Mouse (Mus musculus): ENCODE results near the gene Nlrp4b. TPM values are rescaled to one million over a fixed set of nuclear protein-coding genes. Genes with fewer than 3 reads are reported as not detected.
"Not testable (repeated sequence)": the region's sequence is repeated elsewhere in the genome, so short reads cannot be mapped to it uniquely, and the experiment has no call there.

Nlrp4b gene
- polyA plus RNA-seq (2011; ENCODE audit: insufficient read depth, insufficient read length, low read depth, missing spikeins) = not detected in 2 replicates

DNA sequence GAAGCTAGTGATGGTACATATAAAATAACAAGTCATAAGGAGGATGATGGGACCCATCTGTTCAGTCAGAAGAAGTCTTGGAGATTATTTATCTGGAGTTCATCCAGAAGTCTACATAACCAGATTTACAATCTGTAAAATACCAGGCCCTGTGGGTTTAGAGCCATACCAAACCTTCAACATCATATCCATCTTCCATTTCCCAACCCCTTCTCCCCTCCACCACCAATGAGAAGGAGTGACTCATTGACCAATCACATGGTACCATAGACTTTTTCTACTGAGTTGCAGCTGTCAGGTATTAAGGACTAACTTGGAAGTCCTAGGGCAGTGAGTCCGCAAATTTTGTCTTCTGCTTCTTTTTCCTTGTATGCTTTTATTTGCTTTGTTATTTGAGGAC, at the start of gene Nlrp4b:
Gene Nlrp4b, plus strand, starts transcription at position 301 of the 400 bp plus-strand sequence.
- Histone ChIP-seq H3K36me3 (ENCODE audit: control insufficient read depth, insufficient read depth, low read length, poor library complexity, severe bottlenecking) (no peaks in the 10 kb centered on the region), H3K4me3 (ENCODE audit: low read depth, low read length) (no peak within 1 kb of the TSS), H3K9ac (ENCODE audit: low read depth, poor library complexity, severe bottlenecking) (no peak within 1 kb of the TSS), H3K9me3 (replicated peaks; ENCODE audit: control insufficient read depth, insufficient read depth, low read length, poor library complexity, severe bottlenecking) (no peaks in the 10 kb centered on the region), H3K27ac (ENCODE audit: insufficient read depth, low read length) (no peak within 1 kb of the TSS), H3K27me3 (ENCODE audit: control insufficient read depth, insufficient read depth, low read length, poor library complexity, severe bottlenecking) (no peaks in the 10 kb centered on the region), H3K4me1 (ENCODE audit: control insufficient read depth, insufficient read depth, low read length) (no peaks in the 10 kb centered on the region)
- TF ChIP-seq CTCF (IDR thresholded peaks at IDR 0.05; ENCODE audit: low read depth, low read length) (no peak), EP300 (IDR thresholded peaks at IDR 0.05; ENCODE audit: insufficient read depth, low read depth, low read length) (no peak), POLR2A (IDR thresholded peaks at IDR 0.05; ENCODE audit: insufficient read depth, low read length) (no peak)

DNA sequence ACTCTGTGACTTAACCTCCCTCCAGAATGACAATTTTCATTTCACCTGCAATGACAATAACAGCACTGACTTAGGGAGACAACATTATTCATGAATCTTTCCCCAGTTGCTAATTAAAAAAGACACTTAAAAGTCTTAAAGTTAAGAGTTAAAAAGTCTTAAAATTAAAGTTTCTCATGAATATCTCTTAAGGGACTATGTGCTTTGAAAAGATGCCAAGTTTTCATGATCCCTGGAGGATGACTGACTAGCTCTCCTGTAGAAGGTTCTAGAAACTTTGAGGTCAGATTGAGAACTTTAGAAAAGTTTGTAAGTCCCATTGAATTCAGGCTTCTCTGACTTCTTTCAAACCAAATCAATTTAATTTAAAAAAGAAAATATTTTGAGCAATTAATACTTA, 66.7 kb downstream of the Nlrp4b start, which contains the start of gene Vmn1r71:
Gene Vmn1r71, minus strand, starts transcription at position 101 of the 400 bp plus-strand sequence.
- no peak within 1 kb of the TSS for H3K27ac ChIP-seq (ENCODE audit: insufficient read depth, low read length)
- H3K4me3 ChIP-seq (ENCODE audit: low read depth, low read length) = no peak within 1 kb of the TSS
- H3K27me3 ChIP-seq (ENCODE audit: control insufficient read depth, insufficient read depth, low read length, poor library complexity, severe bottlenecking) = no peaks in the 10 kb centered on the region
- H3K4me1 ChIP-seq (ENCODE audit: control insufficient read depth, insufficient read depth, low read length) = no peaks in the 10 kb centered on the region
- TF ChIP-seq POLR2A (IDR thresholded peaks at IDR 0.05; ENCODE audit: insufficient read depth, low read length) (no peak), EP300 (IDR thresholded peaks at IDR 0.05; ENCODE audit: insufficient read depth, low read depth, low read length) (no peak), CTCF (IDR thresholded peaks at IDR 0.05; ENCODE audit: low read depth, low read length) (no peak)
- H3K9me3 ChIP-seq (replicated peaks; ENCODE audit: control insufficient read depth, insufficient read depth, low read length, poor library complexity, severe bottlenecking) = 0 out of 2 replicates have a peak, but pooled peaks cover 6% of the 10 kb centered on the region
- H3K9ac ChIP-seq (ENCODE audit: low read depth, poor library complexity, severe bottlenecking) = no peak within 1 kb of the TSS
- no peaks in the 10 kb centered on the region for H3K36me3 ChIP-seq (ENCODE audit: control insufficient read depth, insufficient read depth, low read length, poor library complexity, severe bottlenecking)

DNA sequence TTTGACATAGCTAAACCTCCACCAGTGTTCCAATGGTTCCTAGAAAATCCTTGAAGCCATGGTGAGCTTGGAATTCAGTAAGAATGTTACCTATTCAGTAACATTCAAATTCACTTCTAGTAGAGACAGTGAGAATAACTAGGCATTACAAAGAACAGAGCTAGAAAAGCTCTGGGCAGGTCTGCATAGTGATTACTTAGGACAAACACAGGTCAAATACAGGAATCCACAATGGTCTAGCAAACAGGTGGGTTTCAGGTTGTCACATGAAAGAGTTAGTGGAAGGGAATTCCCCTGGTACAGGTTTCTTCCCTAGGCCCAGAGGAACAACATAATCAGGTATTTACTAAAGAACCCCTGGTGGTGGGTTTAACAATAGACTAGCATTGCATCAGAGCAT, 70.0 kb downstream of the Nlrp4b start:
- H3K27me3 ChIP-seq (ENCODE audit: control insufficient read depth, insufficient read depth, low read length, poor library complexity, severe bottlenecking); H3K4me1 ChIP-seq (ENCODE audit: control insufficient read depth, insufficient read depth, low read length); H3K27ac ChIP-seq (ENCODE audit: insufficient read depth, low read length); H3K4me3 ChIP-seq (ENCODE audit: low read depth, low read length); H3K9me3 ChIP-seq (replicated peaks; ENCODE audit: control insufficient read depth, insufficient read depth, low read length, poor library complexity, severe bottlenecking); H3K36me3 ChIP-seq (ENCODE audit: control insufficient read depth, insufficient read depth, low read length, poor library complexity, severe bottlenecking); H3K9ac ChIP-seq (ENCODE audit: low read depth, poor library complexity, severe bottlenecking): not testable (repeated sequence)

Other genes starting within 250 kb of the Nlrp4b start
- not detected in 2 replicates for gene Vmn1r67, start 244.5 kb upstream of the Nlrp4b start, polyA plus RNA-seq (2011; ENCODE audit: insufficient read depth, insufficient read length, low read depth, missing spikeins)
- gene Zik1, start 192.4 kb upstream of the Nlrp4b start, polyA plus RNA-seq (2011; ENCODE audit: insufficient read depth, insufficient read length, low read depth, missing spikeins) = 6.6 and 7.2 TPM in 2 replicates
- gene Vmn1r68, start 129.3 kb upstream of the Nlrp4b start, polyA plus RNA-seq (2011; ENCODE audit: insufficient read depth, insufficient read length, low read depth, missing spikeins) = not detected in 2 replicates
- gene Vmn1r69, start 74.1 kb upstream of the Nlrp4b start, polyA plus RNA-seq (2011; ENCODE audit: insufficient read depth, insufficient read length, low read depth, missing spikeins) = not detected in 2 replicates
- not detected in 2 replicates for gene Vmn1r70, start 56.3 kb upstream of the Nlrp4b start, polyA plus RNA-seq (2011; ENCODE audit: insufficient read depth, insufficient read length, low read depth, missing spikeins)
- gene Vmn1r71, start 66.6 kb downstream of the Nlrp4b start, polyA plus RNA-seq (2011; ENCODE audit: insufficient read depth, insufficient read length, low read depth, missing spikeins) = not detected in 2 replicates
- gene Zscan4b, start 217.3 kb downstream of the Nlrp4b start, polyA plus RNA-seq (2011; ENCODE audit: insufficient read depth, insufficient read length, low read depth, missing spikeins) = 1.1 TPM in 1 of 2 replicates, not detected in the other